Mouse (Mus musculus): ENCODE data around the gene Rgs16. TPM values are rescaled to one million over a fixed set of nuclear protein-coding genes. Genes with fewer than 3 reads are reported as not detected.

Gene Rgs16
- polyA plus RNA-seq, 1 experiment = 2.6 TPM

GRCm38 (mm10) chr1:153709451-153709850 lies 30.7 kb upstream of the Rgs16 start:
- Histone ChIP-seq H3K27ac (ENCODE audit: control insufficient read depth, insufficient read depth, low read depth, low read length, poor library complexity) (no peak overlapping the region), H3K4me3 (replicated peaks; ENCODE audit: control insufficient read depth, low read depth, low read length) (no peak overlapping the region), H3K4me1 (ENCODE audit: control insufficient read depth, insufficient read depth, low read length) (no peaks in the 10 kb centered on the region)
- TF ChIP-seq CTCF (IDR thresholded peaks at IDR 0.05; ENCODE audit: control insufficient read depth, insufficient read depth, low read length) = no peak
- TF ChIP-seq POLR2A (IDR thresholded peaks at IDR 0.05; ENCODE audit: borderline replicate concordance, control insufficient read depth, low read depth, low read length) = no peak
- 6% methylated on average over 5 of the region's 5 CpGs for WGBS

- no peaks in the 10 kb centered on the region for H3K4me1 ChIP-seq (ENCODE audit: control insufficient read depth, insufficient read depth, low read length)
- no peak overlapping the region for H3K4me3 ChIP-seq (replicated peaks; ENCODE audit: control insufficient read depth, low read depth, low read length)
- no peak for TF ChIP-seq CTCF (IDR thresholded peaks at IDR 0.05; ENCODE audit: control insufficient read depth, insufficient read depth, low read length)
- TF ChIP-seq POLR2A (IDR thresholded peaks at IDR 0.05; ENCODE audit: borderline replicate concordance, control insufficient read depth, low read depth, low read length) = no peak
- WGBS = 76% methylated on average over 3 of the region's 3 CpGs
- H3K27ac ChIP-seq (ENCODE audit: control insufficient read depth, insufficient read depth, low read depth, low read length, poor library complexity) = no peak overlapping the region
Measured at GRCm38 (mm10) chr1:153711544-153712262, 28.4 kb upstream of the Rgs16 start.

- TF ChIP-seq CTCF (IDR thresholded peaks at IDR 0.05; ENCODE audit: control insufficient read depth, insufficient read depth, low read length) = no peak
- TF ChIP-seq POLR2A (IDR thresholded peaks at IDR 0.05; ENCODE audit: borderline replicate concordance, control insufficient read depth, low read depth, low read length) = no peak
- Histone ChIP-seq H3K4me1 (ENCODE audit: control insufficient read depth, insufficient read depth, low read length) (no peaks in the 10 kb centered on the region), H3K4me3 (replicated peaks; ENCODE audit: control insufficient read depth, low read depth, low read length) (no peak overlapping the region), H3K27ac (ENCODE audit: control insufficient read depth, insufficient read depth, low read depth, low read length, poor library complexity) (no peak overlapping the region)
- WGBS = 75% methylated on average over 2 of the region's 2 CpGs
Measured at GRCm38 (mm10) chr1:153712633-153713032, 27.5 kb upstream of the Rgs16 start.

- no peak overlapping the region for H3K4me3 ChIP-seq (replicated peaks; ENCODE audit: control insufficient read depth, low read depth, low read length)
- no peak overlapping the region for H3K27ac ChIP-seq (ENCODE audit: control insufficient read depth, insufficient read depth, low read depth, low read length, poor library complexity)
- H3K4me1 ChIP-seq (ENCODE audit: control insufficient read depth, insufficient read depth, low read length) = no peaks in the 10 kb centered on the region
- WGBS = 70% methylated on average over 1 of the region's 1 CpGs
- TF ChIP-seq CTCF (IDR thresholded peaks at IDR 0.05; ENCODE audit: control insufficient read depth, insufficient read depth, low read length) = no peak
- no peak for TF ChIP-seq POLR2A (IDR thresholded peaks at IDR 0.05; ENCODE audit: borderline replicate concordance, control insufficient read depth, low read depth, low read length)
Measured at GRCm38 (mm10) chr1:153717990-153718389, 22.2 kb upstream of the Rgs16 start.

- Histone ChIP-seq H3K4me1 (ENCODE audit: control insufficient read depth, insufficient read depth, low read length) (no peaks in the 10 kb centered on the region), H3K4me3 (replicated peaks; ENCODE audit: control insufficient read depth, low read depth, low read length) (no peak overlapping the region), H3K27ac (ENCODE audit: control insufficient read depth, insufficient read depth, low read depth, low read length, poor library complexity) (no peak overlapping the region)
- TF ChIP-seq CTCF (IDR thresholded peaks at IDR 0.05; ENCODE audit: control insufficient read depth, insufficient read depth, low read length) = no peak
- no peak for TF ChIP-seq POLR2A (IDR thresholded peaks at IDR 0.05; ENCODE audit: borderline replicate concordance, control insufficient read depth, low read depth, low read length)
- 77% methylated on average over 7 of the region's 7 CpGs for WGBS
Measured at GRCm38 (mm10) chr1:153720935-153721334, 19.2 kb upstream of the Rgs16 start.

GRCm38 (mm10) chr1:153721565-153722310 lies 18.4 kb upstream of the Rgs16 start:
- no peak overlapping the region for H3K4me3 ChIP-seq (replicated peaks; ENCODE audit: control insufficient read depth, low read depth, low read length)
- WGBS = 77% methylated on average over 9 of the region's 9 CpGs
- no peak overlapping the region for H3K27ac ChIP-seq (ENCODE audit: control insufficient read depth, insufficient read depth, low read depth, low read length, poor library complexity)
- no peaks in the 10 kb centered on the region for H3K4me1 ChIP-seq (ENCODE audit: control insufficient read depth, insufficient read depth, low read length)
- no peak for TF ChIP-seq POLR2A (IDR thresholded peaks at IDR 0.05; ENCODE audit: borderline replicate concordance, control insufficient read depth, low read depth, low read length)
- no peak for TF ChIP-seq CTCF (IDR thresholded peaks at IDR 0.05; ENCODE audit: control insufficient read depth, insufficient read depth, low read length)

GRCm38 (mm10) chr1:153723426-153723825 lies 16.7 kb upstream of the Rgs16 start:
- Histone ChIP-seq H3K27ac (ENCODE audit: control insufficient read depth, insufficient read depth, low read depth, low read length, poor library complexity) (no peak overlapping the region), H3K4me3 (replicated peaks; ENCODE audit: control insufficient read depth, low read depth, low read length) (no peak overlapping the region), H3K4me1 (ENCODE audit: control insufficient read depth, insufficient read depth, low read length) (no peaks in the 10 kb centered on the region)
- no peak for TF ChIP-seq POLR2A (IDR thresholded peaks at IDR 0.05; ENCODE audit: borderline replicate concordance, control insufficient read depth, low read depth, low read length)
- no peak for TF ChIP-seq CTCF (IDR thresholded peaks at IDR 0.05; ENCODE audit: control insufficient read depth, insufficient read depth, low read length)
- WGBS = 69% methylated on average over 9 of the region's 9 CpGs

- Histone ChIP-seq H3K4me3 (replicated peaks; ENCODE audit: control insufficient read depth, low read depth, low read length) (no peak overlapping the region), H3K4me1 (ENCODE audit: control insufficient read depth, insufficient read depth, low read length) (no peaks in the 10 kb centered on the region), H3K27ac (ENCODE audit: control insufficient read depth, insufficient read depth, low read depth, low read length, poor library complexity) (no peak overlapping the region)
- TF ChIP-seq CTCF (IDR thresholded peaks at IDR 0.05; ENCODE audit: control insufficient read depth, insufficient read depth, low read length) (no peak), POLR2A (IDR thresholded peaks at IDR 0.05; ENCODE audit: borderline replicate concordance, control insufficient read depth, low read depth, low read length) (no peak)
- WGBS = 89% methylated on average over 16 of the region's 16 CpGs
Measured at GRCm38 (mm10) chr1:153726636-153727035, 13.5 kb upstream of the Rgs16 start.
